Mouse (Mus musculus): Measurements from ENCODE around the gene Pgm3. TPM values are rescaled to one million over a fixed set of nuclear protein-coding genes. Genes with fewer than 3 reads are reported as not detected.
"Not testable (repeated sequence)": the region's sequence is repeated elsewhere in the genome, so short reads cannot be mapped to it uniquely, and the experiment has no call there.

Pgm3 gene
- total RNA-seq (2021), result 1 to 10 TPM; 3.3 to 4.6 TPM
- long read RNA-seq, experiment 1, partial matches to known transcripts, result 0 of 4 reads
- long read RNA-seq, experiment 1, other reads (novel, unspliced or antisense), result 0 of 4 reads
- long read RNA-seq, experiment 2, transcript Pgm3-201 (13 exons, 2,666 nt), result major isoform, 5 of 6 reads
- long read RNA-seq, experiment 2, partial matches to known transcripts, result 0 of 6 reads
- long read RNA-seq, experiment 2, other reads (novel, unspliced or antisense), result 1 of 6 reads

DNA sequence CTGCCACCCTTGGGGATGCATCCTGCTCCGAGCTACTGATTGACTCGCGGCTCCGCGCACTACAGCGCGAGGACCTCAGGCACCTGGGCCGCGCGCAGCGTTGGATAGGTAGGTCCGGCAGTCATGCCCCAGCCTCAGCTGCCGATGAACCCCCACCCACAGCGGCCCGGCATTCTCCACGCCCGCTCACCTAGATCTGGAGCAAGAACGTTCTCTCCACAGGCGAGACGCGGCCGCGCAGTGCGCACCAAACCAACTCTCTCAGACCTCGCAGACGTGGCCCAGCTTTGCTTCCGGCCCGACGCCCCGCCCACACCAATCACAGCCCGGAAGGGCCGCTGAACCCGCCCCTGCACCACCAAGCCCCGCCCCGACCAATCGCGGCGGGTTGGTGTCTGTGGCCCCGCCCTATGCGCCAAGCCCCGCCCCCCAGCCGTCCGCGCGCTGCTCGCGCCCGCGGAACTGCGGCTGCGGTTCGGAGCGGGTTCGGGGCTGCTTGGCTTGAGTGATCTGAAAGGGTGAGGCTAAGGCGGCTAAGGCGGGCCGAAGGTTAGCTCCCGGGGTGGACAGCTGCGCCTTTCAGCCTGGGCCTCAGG, at the start of gene Pgm3, which contains the start of gene Rwdd2a:
Gene Pgm3, minus strand, starts transcription at position 303 of the 596 bp plus-strand sequence.
Gene Rwdd2a, plus strand, starts transcription at position 452 of the 596 bp plus-strand sequence.
- peak; percentile 95 for DNase-seq (ENCODE audit: low spot score)

DNA sequence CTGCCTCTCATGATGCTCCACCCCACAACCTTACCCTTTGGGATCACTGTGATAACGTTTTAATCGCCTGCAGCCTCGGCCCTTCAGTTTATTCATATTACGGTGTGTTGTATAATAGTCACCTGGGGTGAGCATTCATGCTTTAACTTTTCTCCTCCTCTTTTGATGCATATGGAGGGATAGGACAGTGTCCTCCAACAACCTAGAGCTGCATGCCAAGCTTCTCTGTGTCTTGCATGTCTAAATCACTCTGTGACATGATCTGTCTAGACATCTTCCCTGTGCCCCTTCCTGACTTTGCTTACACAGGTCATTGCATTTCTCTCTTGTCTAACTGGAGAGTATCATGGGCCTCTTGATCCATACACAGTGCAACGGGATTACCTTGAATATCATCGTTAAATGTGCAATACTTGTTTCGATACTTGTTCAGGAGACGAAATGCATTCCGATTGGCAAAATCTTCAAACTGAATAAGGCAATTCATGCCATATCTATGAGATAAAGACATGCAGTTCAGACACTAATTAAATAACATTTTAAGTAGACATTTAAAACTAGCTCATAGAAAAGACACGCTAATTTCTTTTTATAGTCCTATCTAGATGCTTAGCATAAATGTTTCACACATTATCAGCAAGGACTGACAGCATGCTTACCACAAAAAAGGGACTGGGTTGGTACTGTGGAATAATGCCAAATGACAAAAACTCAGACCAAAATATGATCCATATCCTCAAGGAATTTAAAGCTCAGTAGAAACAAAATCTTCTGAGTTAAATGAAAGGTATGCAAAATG, 47.9 kb upstream of the Pgm3 start:
- DNase-seq (ENCODE audit: low spot score), result no peak

DNA sequence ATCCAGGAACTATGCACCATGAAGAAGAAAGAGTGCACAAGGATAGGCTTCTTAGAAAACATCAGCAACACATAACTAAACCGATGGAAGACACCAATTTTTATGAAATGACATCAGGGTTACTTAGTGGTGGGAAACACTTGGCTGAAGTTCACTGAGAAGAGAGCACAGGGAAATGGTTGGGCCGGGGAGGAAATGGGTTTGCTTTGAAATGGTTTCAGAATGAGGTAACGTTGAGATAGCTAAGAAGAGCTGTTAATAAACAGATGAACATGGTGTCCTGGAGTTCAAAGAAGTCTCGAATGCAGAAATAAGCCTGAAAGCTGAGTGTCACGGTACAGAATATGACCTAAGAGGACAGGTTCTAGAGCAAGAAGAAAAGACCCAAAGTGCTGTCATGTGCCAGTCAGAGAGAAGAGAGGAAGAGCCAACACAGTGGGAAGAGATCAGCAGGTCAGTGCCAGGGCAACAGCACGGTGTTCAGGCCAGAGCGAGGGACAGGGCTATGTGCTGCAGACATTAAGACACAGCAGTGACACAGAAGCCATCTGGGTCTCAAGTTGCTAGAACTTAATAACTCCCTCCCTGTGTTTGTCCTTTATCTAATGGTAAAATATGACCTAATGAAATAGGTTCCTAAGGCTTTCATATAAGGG, 46.3 kb upstream of the Pgm3 start:
- DNase-seq (ENCODE audit: low spot score), result no peak

DNA sequence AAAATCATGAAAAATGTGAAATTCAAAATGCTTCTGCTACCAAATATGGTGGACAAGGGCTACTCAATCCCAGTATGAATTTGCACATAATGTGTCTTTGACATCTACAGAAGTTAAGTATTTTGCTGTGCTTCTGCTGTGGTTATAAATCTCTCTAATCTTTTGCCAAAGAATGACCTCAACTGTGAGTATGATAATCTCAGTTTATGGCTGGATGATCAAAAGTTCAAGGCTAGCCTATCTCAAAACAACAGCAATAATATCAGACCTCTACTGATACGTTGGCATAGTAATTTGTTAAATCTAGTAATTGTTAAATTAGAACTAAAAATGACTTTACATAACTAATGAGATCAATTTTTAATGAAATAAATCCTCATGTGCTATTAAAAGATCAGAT, 44.1 kb upstream of the Pgm3 start:
- no peak for DNase-seq (ENCODE audit: low spot score)

DNA sequence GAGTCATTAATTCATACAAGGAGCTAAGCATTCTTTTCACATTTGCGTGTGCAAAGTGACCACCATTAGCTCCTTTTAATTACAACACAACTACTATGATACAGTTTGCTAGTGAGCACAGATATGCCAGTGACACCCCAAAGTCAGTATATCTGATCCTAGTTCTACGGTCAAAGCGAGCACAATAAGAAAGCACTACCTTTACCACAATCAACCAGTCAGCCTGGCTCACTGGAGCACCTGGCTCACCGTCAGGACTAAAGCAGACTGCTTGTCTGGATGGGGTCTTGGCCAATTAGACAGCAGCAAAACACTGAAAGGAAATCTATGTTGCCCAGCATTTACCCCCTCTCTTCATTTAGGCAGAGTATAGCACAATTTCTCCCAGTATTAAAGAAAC, 40.4 kb upstream of the Pgm3 start:
- no peak for DNase-seq (ENCODE audit: low spot score)

DNA sequence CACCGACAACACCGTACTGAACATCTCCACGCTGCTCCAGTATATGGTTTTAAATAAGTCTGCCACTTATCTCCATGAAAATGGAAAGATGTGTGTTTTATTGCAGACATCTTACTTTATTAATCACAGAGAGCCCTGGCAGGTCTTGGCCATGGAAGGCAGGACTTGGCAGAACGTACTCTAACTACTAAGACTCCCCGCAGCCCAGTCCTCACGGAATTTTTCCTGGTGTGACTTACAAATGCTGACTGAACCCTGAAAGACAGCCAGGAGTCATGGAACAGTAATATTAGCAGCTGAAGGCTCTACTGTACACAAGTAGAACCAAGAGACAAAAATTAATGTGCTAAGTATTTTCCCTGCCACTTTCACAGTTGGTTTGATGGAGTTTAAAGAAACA, 34.1 kb upstream of the Pgm3 start:
- no peak for DNase-seq (ENCODE audit: low spot score)

DNA sequence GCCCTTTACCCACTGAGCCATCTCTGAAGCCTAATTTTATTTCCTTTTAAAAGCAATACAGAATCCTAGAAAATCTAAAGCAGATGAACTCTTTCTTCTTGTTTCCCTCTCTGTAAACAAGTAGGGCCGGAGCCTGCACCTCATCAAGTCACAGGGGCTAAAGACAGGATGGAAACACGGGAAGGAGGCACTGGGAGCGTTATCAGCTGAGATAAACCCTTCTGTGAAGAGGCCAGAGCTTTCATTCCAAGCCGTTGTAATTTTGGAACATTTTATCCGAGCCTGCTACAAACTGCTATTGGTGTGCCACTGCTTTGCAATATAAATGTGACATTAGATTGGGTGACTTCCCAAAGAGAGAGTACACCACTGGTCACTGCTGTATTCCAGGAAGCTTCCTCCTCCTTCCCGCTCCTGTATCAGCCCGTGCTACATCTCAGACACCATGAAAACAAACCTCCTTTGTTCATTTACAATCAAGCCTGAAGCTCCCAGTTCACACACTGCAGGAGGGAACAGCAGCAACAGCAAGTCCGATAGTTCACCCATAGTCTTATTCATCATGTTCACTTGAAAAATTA, 28.2 kb upstream of the Pgm3 start:
- DNase-seq (ENCODE audit: low spot score), result no peak

DNA sequence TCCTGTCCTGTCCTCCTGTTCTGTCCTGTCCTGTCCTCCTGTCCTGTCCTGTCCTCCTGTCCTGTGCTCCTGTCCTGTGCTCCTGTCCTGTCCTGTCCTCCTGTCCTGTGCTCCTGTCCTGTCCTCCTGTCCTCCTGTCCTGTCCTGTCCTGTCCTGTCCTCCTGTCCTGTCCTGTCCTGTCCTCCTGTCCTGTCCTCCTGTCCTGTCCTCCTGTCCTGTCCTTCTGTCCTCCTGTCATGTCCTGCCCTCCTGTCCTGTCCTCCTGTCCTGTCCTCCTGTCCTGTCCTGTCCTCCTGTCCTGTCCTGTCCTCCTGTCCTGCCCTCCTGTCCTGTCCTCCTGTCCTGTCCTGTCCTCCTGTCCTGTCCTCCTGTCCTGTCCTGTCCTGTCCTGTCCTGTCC, 25.3 kb upstream of the Pgm3 start:
- DNase-seq (ENCODE audit: low spot score), result not testable (repeated sequence)

DNA sequence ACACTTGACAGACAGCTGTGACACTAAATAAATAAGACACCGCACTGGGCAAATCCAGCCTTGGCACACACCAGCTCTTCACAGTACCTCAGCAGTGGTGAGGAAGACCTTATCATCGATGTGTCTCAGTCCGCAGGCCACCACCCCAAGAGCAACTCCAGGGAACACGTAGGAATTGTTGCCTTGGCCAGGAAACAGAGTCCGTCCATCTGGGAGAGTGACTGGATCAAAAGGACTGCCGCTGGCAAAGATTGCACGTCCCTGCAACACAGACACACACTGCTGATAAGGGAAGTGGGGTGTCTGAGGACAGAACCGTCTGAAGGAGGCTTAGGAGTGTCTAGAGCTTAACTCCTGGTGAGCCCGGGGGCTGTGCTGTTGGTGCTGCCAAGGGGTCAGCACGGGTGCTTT, 22.7 kb upstream of the Pgm3 start:
- DNase-seq (ENCODE audit: low spot score), result not testable (repeated sequence)

DNA sequence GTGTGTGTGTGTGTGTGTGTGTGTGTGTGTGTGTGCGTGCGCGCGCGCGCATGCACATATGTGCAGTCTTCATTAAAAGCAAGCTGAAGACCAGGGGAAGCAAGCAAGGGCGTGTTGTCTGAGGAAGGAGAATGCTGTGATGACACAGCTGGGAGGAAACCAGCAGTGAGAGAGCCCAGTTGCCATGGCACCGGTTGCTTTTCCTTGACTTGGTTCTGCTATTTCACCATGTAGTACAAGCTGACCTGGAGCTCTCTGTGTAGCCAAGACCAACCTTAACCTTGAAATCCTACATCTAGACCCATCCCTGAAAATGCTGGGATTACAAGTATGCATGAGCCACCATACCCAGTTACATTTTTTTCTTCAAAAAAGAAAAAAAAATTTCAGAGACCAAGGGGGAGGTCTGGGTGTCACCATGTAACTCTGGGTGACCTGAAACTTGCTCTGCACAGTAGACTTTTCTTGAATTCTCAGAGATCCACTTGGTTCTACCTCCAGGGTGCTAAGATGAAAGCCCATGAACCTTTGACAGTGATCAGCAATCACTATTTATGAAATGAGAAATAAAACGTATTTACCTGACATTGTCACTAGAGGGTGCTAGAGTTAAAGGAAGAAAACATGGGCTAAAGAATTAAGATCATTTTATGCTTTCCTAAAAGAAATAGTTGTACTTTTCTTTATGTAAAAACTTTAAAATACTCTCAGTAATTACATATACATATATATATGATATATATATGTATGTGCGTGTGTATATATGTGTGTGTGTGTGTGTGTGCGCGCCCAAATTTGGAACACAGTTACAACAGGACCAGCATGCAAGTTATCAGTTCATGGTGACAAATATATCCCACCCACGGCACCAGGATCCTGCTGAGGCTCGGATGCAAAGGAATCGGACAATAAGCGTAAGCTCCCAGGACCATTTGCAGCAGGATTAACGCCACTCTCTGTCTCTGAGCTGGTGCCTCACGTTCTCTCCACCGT, 21.3 kb upstream of the Pgm3 start:
- no peak for DNase-seq (ENCODE audit: low spot score)

DNA sequence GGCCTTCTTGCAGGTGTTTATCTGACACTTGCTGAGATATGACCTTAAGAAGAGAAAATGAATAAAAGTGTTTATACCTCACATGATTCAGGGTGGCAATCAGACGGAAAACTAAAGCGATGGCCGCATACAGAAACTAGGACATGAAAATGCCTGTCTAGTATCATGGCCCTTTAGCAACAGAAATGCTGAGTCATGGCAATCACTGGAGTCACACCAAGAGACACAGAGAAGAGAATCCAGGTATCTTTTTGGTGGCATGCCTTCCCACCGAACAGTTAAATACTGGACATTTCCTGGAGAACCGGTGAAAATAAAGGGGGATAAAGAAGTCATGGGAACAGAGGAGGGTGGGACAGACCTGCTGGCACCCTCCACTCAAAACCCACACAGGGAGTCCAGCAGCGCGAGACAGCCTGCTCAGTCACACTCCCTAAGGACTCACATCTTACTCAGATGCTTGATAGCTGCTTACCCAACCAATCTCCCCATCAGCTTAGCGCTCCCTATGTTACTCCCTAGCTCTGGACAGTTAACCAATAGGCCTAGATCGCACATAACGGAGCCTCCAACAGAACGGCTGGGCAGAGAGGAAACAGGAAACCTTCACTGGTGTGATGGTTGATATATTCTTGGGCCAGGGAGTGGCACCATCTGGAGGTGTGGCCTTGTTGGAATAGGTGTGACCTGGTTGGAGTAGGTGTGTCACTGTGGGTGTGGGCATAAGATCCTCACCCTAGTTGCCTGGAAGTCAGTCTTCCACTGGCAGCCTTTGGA, 15.6 kb upstream of the Pgm3 start:
- DNase-seq (ENCODE audit: low spot score), result no peak

DNA sequence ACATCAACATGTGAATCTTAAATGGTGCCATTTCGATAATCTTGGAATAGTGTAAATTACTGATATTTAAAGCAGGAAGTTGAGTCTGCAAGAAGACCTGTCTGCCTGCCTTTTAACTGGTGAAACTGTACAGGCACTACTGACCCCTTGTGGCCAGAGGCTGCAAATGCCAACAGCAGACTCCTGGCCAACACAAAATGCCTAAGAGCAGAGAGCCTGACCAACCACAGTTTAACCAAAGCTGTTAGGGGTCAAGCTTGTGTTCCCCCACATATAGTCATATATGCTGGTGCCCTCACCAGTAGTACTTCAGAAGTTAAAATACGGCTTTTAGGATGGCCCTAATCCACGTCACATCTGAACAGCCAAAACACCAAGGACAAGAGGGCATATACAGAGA, 12.1 kb upstream of the Pgm3 start:
- peak; percentile 74 for DNase-seq (ENCODE audit: low spot score)

DNA sequence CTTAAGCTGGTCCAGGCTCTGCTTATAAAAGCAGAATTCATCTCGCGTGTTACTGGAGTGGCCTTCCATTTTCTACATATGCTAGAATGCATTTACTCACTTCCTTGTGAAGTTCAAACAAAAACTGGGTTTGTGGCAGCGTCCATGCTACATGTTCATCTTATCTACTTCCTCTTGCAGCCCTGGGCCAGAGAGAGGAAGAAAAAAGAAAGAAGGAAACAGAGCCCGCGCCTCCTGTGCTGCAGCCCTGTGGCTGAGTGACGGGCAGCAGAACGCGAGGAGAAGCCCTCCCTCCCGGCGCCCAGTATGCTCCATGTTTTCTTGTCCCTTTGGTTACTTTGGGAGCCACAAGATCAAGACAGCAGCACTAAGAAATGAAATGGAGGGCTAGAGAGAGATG, 8.0 kb upstream of the Pgm3 start:
- DNase-seq (ENCODE audit: low spot score), result no peak

DNA sequence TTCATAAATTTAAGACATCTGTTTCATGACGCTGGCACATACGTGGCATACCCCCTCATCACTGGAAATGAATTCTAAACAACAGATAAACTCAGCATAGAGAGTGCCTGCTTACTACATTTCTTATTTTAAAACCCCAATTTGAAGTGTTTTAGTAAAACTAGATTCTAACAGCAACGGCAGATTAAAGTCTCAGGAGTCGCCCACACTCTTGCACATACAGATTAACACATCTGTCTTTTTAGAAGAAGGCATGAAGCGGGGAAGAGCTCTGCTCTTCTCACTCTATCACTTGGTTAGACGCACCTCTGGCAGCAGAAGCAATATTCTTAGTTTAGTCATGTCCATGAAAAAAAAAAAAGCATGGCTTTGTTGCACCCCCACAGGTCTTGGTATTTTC, 3.5 kb upstream of the Pgm3 start:
- no peak for DNase-seq (ENCODE audit: low spot score)

DNA sequence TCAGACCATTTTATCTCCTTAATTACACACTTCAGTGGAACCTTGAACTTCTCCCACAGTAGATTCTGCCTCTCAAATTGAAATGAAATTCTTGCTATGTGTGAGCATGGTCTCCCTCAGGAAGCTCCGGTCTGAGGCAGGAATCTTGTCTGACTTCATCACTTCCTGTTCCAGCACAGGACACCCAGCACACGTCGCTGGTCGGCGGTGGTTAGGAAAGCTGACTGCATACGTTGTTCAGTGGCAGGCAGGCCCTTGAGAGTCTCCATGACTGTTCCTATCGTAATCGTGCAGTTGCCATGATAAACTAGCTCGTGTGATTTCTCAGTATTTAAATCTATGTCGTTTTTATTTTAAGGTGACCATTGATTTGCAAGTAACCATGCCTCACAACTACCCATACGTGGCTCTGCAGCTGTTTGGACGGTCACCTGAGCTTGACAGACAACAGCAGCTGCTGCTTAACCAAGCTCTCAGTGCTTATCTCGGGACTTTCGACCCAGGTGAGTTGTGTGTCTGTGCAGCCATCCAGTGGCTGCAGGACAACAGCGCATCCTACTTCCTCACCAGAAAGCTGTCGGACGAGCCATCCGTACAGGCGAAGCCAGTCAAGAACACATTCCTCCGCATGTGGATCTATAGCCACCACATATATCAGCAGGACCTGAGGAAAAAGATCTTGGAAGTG, 2.1 kb upstream of the Pgm3 start:
- DNase-seq (ENCODE audit: low spot score), result no peak

DNA sequence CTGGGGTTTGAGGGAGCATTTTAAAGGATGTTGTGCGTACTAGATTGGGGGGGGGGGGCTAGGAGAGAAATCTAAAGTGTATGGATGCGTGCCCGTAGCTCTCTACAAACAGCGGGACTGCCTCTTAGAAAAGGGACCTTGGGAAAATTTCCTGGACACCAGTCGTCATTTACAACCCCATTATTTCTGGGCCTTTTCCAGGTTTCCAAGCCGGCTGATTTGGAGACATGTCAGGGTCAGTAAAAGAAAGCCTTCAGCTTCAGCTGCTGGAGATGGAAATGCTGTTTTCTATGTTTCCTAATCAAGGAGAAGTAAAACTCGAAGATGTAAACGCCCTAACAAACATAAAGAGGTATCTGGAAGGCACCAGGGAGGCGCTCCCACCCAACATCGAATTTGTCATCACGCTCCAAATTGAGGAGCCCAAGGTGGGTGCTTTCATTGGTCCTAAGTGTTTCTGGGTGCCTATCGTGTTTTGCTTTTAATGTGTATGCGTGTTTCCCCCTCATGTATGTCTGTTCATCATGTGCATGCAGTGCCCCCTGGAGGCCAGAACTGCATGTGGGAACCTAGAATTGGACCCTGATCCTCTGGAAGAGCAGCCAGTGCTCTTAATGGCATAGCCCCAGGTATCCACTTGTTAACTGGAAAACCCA, 1.1 kb upstream of the Pgm3 start:
- DNase-seq (ENCODE audit: low spot score), result peak; percentile 71

DNA sequence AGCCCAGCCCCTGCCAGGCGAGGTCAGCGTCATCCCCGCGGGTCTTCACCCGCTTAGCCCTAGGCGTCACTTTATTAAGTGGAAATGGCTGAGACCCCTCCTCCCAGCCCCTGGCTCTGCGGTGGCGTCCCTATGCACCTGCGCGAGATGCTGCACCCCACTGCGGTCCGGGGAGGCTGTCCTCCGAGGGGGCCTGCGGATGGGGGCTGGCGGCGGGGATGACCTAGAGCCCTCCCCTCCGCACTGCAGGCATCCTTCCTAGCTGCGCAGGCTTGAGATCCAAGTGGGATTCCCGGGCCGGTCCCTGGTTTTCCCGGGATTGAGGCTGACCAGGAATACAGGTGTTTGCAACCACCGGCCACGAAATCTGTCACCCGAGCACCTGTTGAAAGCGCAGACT, 554 bp upstream of the Pgm3 start:
- DNase-seq (ENCODE audit: low spot score), result no peak

DNA sequence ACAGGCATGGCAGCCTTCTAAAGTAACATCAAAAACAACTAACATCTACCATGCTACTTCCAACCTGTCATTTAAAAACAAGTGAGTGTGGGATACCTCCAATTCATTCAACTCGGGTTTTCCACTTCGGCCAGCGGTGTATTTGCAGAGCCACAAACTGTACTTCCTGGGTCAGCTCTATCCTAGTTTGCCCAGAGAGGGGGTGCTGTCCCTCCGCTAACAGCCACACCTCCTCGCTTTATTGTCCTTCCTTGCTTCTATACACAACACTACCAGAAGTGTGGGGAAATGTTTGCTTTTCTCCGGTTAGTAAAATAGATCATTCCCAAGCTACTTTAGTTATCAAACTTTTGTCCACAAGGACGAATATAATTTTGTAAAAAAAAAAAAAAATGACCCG, 696 bp downstream of the Pgm3 start:
- no peak for DNase-seq (ENCODE audit: low spot score)

Measured in gastrocnemius, adult 18-20 months (tissue).